Mouse (Mus musculus) monocyte, adult 5-6 weeks (primary cell): ENCODE results near the gene Myl4. TPM values are rescaled to one million over a fixed set of nuclear protein-coding genes. Genes with fewer than 3 reads are reported as not detected.

Source experiments
- ATAC-seq: fragments of 153-309, 156-312 bp; replicated peaks from 2 replicates; pipeline ENCODE4 v1.8.0; 2017; ENCODE audit warnings: mild to moderate bottlenecking; ENCODE audit not compliant: low TSS enrichment, insufficient number of reproducible peaks, severe bottlenecking, poor library complexity, low FRiP score
- total RNA-seq: library from RNA; stranded (forward); fragments of 200-1000, 200-491, 200-594 nt; gene quantifications from 3 replicates; pipeline ENCODE4 v1.2.3, GENCODE M21; 2017

The Myl4 gene
- total RNA-seq, 1 experiment from 2014 or later: 11.6 TPM

GRCm38 (mm10) chr11:104590148-104590547, 39.7 kb downstream of the Myl4 start:
- peak; percentile 96 for ATAC-seq

GRCm38 (mm10) chr11:104592066-104592835, 41.8 kb downstream of the Myl4 start:
- ATAC-seq: no peak

- ATAC-seq: no peak
Measured at GRCm38 (mm10) chr11:104596365-104596764, 45.9 kb downstream of the Myl4 start.

- ATAC-seq: no peak
Measured at GRCm38 (mm10) chr11:104599265-104599945, 48.9 kb downstream of the Myl4 start.

- ATAC-seq: no peak
Measured at GRCm38 (mm10) chr11:104600675-104601074, 50.2 kb downstream of the Myl4 start.

- no peak for ATAC-seq
Measured at GRCm38 (mm10) chr11:104604192-104604591, 53.7 kb downstream of the Myl4 start.

GRCm38 (mm10) chr11:104607491-104608245, 57.2 kb downstream of the Myl4 start, which contains the start of gene Itgb3:
Gene Itgb3 (plus strand): TSS chr11:104608000.
- 0 out of 2 replicates have a peak, but pooled peaks have one; percentile 37 for ATAC-seq

- ATAC-seq: no peak
Measured at GRCm38 (mm10) chr11:104608249-104608920, 57.9 kb downstream of the Myl4 start.

GRCm38 (mm10) chr11:104609033-104609684, 58.7 kb downstream of the Myl4 start:
- peak; percentile 29; the same call in 1 of the 2 replicates for ATAC-seq

GRCm38 (mm10) chr11:104609733-104610132, 59.3 kb downstream of the Myl4 start:
- no peak for ATAC-seq

- ATAC-seq: no peak
Measured at GRCm38 (mm10) chr11:104611579-104612151, 61.2 kb downstream of the Myl4 start.

GRCm38 (mm10) chr11:104613551-104613950, 63.1 kb downstream of the Myl4 start:
- ATAC-seq: no peak

- ATAC-seq: 0 out of 2 replicates have a peak, but pooled peaks have one; percentile 18
Measured at GRCm38 (mm10) chr11:104614130-104614529, 63.7 kb downstream of the Myl4 start.

GRCm38 (mm10) chr11:104616182-104616581, 65.7 kb downstream of the Myl4 start:
- ATAC-seq: no peak

GRCm38 (mm10) chr11:104618638-104619076, 68.2 kb downstream of the Myl4 start:
- ATAC-seq: no peak

- no peak for ATAC-seq
Measured at GRCm38 (mm10) chr11:104619084-104620022, 68.9 kb downstream of the Myl4 start.
